17 mouse cellular contexts compared by ENCODE assay signal in the genomic region with DNA sequence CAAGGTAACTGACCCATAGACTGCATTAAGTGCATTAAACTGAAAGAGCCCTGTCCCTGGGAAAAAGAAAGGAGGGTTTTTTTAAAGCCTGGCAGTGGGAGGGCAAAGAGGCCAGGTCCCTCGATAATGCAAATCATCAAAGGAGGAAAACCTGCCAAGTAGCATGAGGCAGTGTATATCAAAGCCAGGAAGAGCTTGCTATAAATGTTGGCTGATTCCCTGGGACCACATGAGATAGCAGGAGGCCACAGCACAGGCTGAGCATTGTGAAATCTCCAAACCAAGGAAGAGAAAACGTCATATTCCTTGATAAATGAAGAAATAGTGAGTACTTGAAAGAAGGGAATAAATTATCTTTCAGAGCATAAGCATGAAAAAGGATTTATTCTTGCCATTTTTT.
DNase-seq lines count a peak whose midpoint lies in the region; ATAC-seq and TF ChIP-seq lines count a peak whose summit lies in the region.
"Had no signal": no experiment of that assay in that cellular context is flagged by ENCODE, and none has a peak within 500 bp of the region (broad histone marks: within the 10 kb centered on the region; RNA-seq: fewer than 3 reads in every experiment).

No protein-coding gene starts in this region.

- H3K27me3 ChIP-seq in lung, postnatal 0 days (replicated peaks; ENCODE audit: insufficient read depth, low read length): no peaks in the 10 kb centered on the region
- H3K27me3 ChIP-seq in intestine, embryonic 16.5 days (replicated peaks; ENCODE audit: control insufficient read depth, insufficient read depth, low read length): no peaks in the 10 kb centered on the region
- H3K27me3 ChIP-seq: embryonic facial prominence, embryonic 13.5 days; forebrain, embryonic 12.5 days had no signal

- no peaks in the 10 kb centered on the region for H3K36me3 ChIP-seq in lung, postnatal 0 days (ENCODE audit: insufficient read depth, low read length)
- no peaks in the 10 kb centered on the region for H3K36me3 ChIP-seq in intestine, embryonic 16.5 days (ENCODE audit: control insufficient read depth, insufficient read depth, low read length)
- H3K36me3 ChIP-seq: embryonic facial prominence, embryonic 13.5 days; forebrain, embryonic 12.5 days; hindbrain, embryonic 10.5 days had no signal

- H3K27ac ChIP-seq in lung, postnatal 0 days (ENCODE audit: low read length): no peak overlapping the region
- no peak overlapping the region for H3K27ac ChIP-seq in intestine, embryonic 16.5 days (ENCODE audit: low read length)
- H3K27ac ChIP-seq: embryonic facial prominence, embryonic 13.5 days; forebrain, embryonic 12.5 days; hindbrain, embryonic 10.5 days; hindbrain, embryonic 14.5 days had no signal

- TF ChIP-seq CTCF in lung, postnatal 0 days (IDR thresholded peaks at IDR 0.05): no peak
- TF ChIP-seq CTCF in brain, embryonic 14.5 days (IDR thresholded peaks at IDR 0.05; ENCODE audit: borderline replicate concordance, extremely low read depth, insufficient read depth, insufficient read length): no peak

- no peak overlapping the region for H3K4me2 ChIP-seq in lung, postnatal 0 days (replicated peaks; ENCODE audit: low read depth, low read length)
- H3K4me2 ChIP-seq in intestine, embryonic 16.5 days (ENCODE audit: low read depth, low read length): no peak overlapping the region
- H3K4me2 ChIP-seq: embryonic facial prominence, embryonic 13.5 days; forebrain, embryonic 12.5 days; hindbrain, embryonic 14.5 days had no signal

- ATAC-seq in lung, postnatal 0 days: peak; percentile 38; the same call in 1 of the 2 replicates
- ATAC-seq in intestine, embryonic 16.5 days: peak; percentile 89
- ATAC-seq: forebrain, embryonic 16.5 days had no signal

- no peak for DNase-seq in lung, postnatal 0 days (ENCODE audit: low spot score)
- DNase-seq in lung, adult 18-20 months: no peak
- peak; percentile 32 for DNase-seq in 3T3-L1 (ENCODE audit: low read depth, low spot score)
- peak; percentile 18 for DNase-seq in brain, embryonic 14.5 days (ENCODE audit: low read depth)
- DNase-seq in spleen, postnatal 14 days (ENCODE audit: low spot score in 2 of 2): no peak
- DNase-seq in adrenal gland, adult 2 months: no peak
- DNase-seq: adrenal gland, postnatal 10 days; cerebellum, adult 11-12 months; cerebellum, postnatal 25 days; gastrocnemius, postnatal 10 days; heart, postnatal 10 days had no signal

- H3K4me1 ChIP-seq in lung, postnatal 0 days (ENCODE audit: insufficient read depth, low read depth, low read length): no peaks in the 10 kb centered on the region
- no peaks in the 10 kb centered on the region for H3K4me1 ChIP-seq in intestine, embryonic 16.5 days (ENCODE audit: control insufficient read depth, insufficient read depth, low read length)
- H3K4me1 ChIP-seq: embryonic facial prominence, embryonic 13.5 days; forebrain, embryonic 12.5 days; hindbrain, embryonic 10.5 days had no signal

- WGBS in lung, postnatal 0 days: 26% methylated on average over 2 of the region's 2 CpGs
- 39% methylated on average over 2 of the region's 2 CpGs for WGBS in intestine, embryonic 16.5 days

- no peak for TF ChIP-seq POLR2A in brain, embryonic 14.5 days (IDR thresholded peaks at IDR 0.05; ENCODE audit: borderline replicate concordance, extremely low read depth, insufficient read depth, insufficient read length, poor library complexity, severe bottlenecking)

- H3K4me3 ChIP-seq in lung, postnatal 0 days (ENCODE audit: low read depth, low read length): no peak overlapping the region
- no peak overlapping the region for H3K4me3 ChIP-seq in intestine, embryonic 16.5 days (ENCODE audit: low read length)
- H3K4me3 ChIP-seq: embryonic facial prominence, embryonic 13.5 days; forebrain, embryonic 12.5 days; hindbrain, embryonic 10.5 days had no signal

- TF ChIP-seq EP300 in lung, postnatal 0 days (IDR thresholded peaks at IDR 0.05): no peak

- H3K9ac ChIP-seq in lung, postnatal 0 days (replicated peaks; ENCODE audit: low read depth): no peak overlapping the region
- H3K9ac ChIP-seq in intestine, embryonic 16.5 days (ENCODE audit: low read depth, low read length): no peak overlapping the region
- H3K9ac ChIP-seq: embryonic facial prominence, embryonic 13.5 days; forebrain, embryonic 12.5 days; hindbrain, embryonic 14.5 days had no signal

- H3K9me3 ChIP-seq in lung, postnatal 0 days (ENCODE audit: low read length): no peaks in the 10 kb centered on the region
- no peaks in the 10 kb centered on the region for H3K9me3 ChIP-seq in intestine, embryonic 16.5 days (ENCODE audit: control insufficient read depth, low read length)
- H3K9me3 ChIP-seq: embryonic facial prominence, embryonic 13.5 days; forebrain, embryonic 12.5 days; hindbrain, embryonic 10.5 days had no signal

Comparison
In these comparisons a context has a peak if more than half of its experiments do, and no peak if none do; other contexts are left out.
1. DNase-seq: peak in 3T3-L1 (single experiment) and brain, embryonic 14.5 days (single experiment); none in lung, postnatal 0 days (single experiment), lung, adult 18-20 months (0 of 2), spleen, postnatal 14 days (0 of 2) and adrenal gland, adult 2 months (single experiment).